Mouse (Mus musculus) heart, embryonic 13.5 days (tissue): Measurements from ENCODE around the gene 0610037L13Rik. TPM values are rescaled to one million over a fixed set of nuclear protein-coding genes. Genes with fewer than 3 reads are reported as not detected.

Experiments
- ATAC-seq: fragments of 200-750 bp; cut with Nextera tagmentation; 2 replicates; pipeline ENCODE4 v1.8.0; 2017; ENCODE audit warnings: moderate TSS enrichment; ENCODE audit not compliant: insufficient number of reproducible peaks, low FRiP score, low TSS enrichment; ENCODE audit errors: extremely low read depth
- H3K27ac ChIP-seq: fragments of 300-500 bp; sonication (generic); replicated peaks from 2 replicates; pipeline ENCODE4 v1.5.1; 2015; ENCODE audit warnings: moderate library complexity, mild to moderate bottlenecking, inconsistent platforms
- H3K27me3 ChIP-seq: fragments of 300-500 bp; sonication (generic); replicated peaks from 2 replicates; pipeline ENCODE4 v1.6.1; 2015; ENCODE audit warnings: mild to moderate bottlenecking, inconsistent platforms
- H3K36me3 ChIP-seq: fragments of 300-500 bp; sonication (generic); 2 replicates; pipeline ENCODE4 v1.6.1; 2015; ENCODE audit warnings: mild to moderate bottlenecking, inconsistent platforms
- H3K4me1 ChIP-seq: fragments of 300-500 bp; sonication (generic); 2 replicates; pipeline ENCODE4 v1.6.1; 2015; ENCODE audit warnings: inconsistent platforms
- H3K4me2 ChIP-seq: fragments of 300-500 bp; sonication (generic); 2 replicates; pipeline ENCODE4 v1.6.1; 2015; ENCODE audit warnings: inconsistent platforms, mild to moderate bottlenecking, moderate library complexity
- H3K4me3 ChIP-seq: fragments of 300-500 bp; sonication (generic); 2 replicates; pipeline ENCODE4 v1.5.1; 2015; ENCODE audit warnings: moderate library complexity, mild to moderate bottlenecking, inconsistent platforms
- H3K9ac ChIP-seq: fragments of 300-500 bp; sonication (generic); 2 replicates; pipeline ENCODE4 v1.6.1; 2015; ENCODE audit warnings: inconsistent platforms, mild to moderate bottlenecking, moderate library complexity
- H3K9me3 ChIP-seq: fragments of 300-500 bp; sonication (generic); 2 replicates; pipeline ENCODE4 v1.6.1; 2016; ENCODE audit warnings: inconsistent platforms
- WGBS: fragments of 180-500 bp; shearing (Covaris S2); methylation state at CpG from one replicate; pipeline ENCODE4 v1.1.7; 2015; ENCODE audit warnings: mixed read lengths; 5-methylcytosine and 5-hydroxymethylcytosine counted together
- polyA plus RNA-seq: library from polyadenylated mRNA; unstranded; fragments of >200 nt; fragmentation: Nextera tagmentation; extraction: Ambion mirVana; gene quantifications from 2 replicates; pipeline ENCODE4 v1.2.1, GENCODE M21; 2015

Gene 0610037L13Rik
- polyA plus RNA-seq, 1 experiment from 2014 or later, result 95.3 TPM

GRCm38 (mm10) chr4:107920336-107920735, 30.7 kb downstream of the 0610037L13Rik start:
- Histone ChIP-seq H3K27me3 (no peaks in the 10 kb centered on the region), H3K36me3 (peaks cover 10% of the 10 kb centered on the region; the same call in 1 of the 2 replicates), H3K4me3 (no peak overlapping the region), H3K9me3 (no peaks in the 10 kb centered on the region), H3K9ac (no peak overlapping the region), H3K27ac (no peak overlapping the region), H3K4me1 (peaks cover 32% of the 10 kb centered on the region), H3K4me2 (no peak overlapping the region)
- WGBS, result 78% methylated on average over 2 of the region's 2 CpGs
- no peak for ATAC-seq

GRCm38 (mm10) chr4:107921152-107921695, 31.6 kb downstream of the 0610037L13Rik start:
- Histone ChIP-seq H3K9ac (no peak overlapping the region), H3K36me3 (peaks cover 10% of the 10 kb centered on the region; the same call in 1 of the 2 replicates), H3K9me3 (no peaks in the 10 kb centered on the region), H3K27me3 (0 out of 2 replicates have a peak, but pooled peaks cover 3% of the 10 kb centered on the region), H3K27ac (no peak overlapping the region), H3K4me3 (no peak overlapping the region), H3K4me2 (peak overlapping the region; percentile 88; the same call in 1 of the 2 replicates), H3K4me1 (peaks cover 32% of the 10 kb centered on the region)
- WGBS, result 51% methylated on average over 8 of the region's 8 CpGs
- no peak for ATAC-seq

DNA sequence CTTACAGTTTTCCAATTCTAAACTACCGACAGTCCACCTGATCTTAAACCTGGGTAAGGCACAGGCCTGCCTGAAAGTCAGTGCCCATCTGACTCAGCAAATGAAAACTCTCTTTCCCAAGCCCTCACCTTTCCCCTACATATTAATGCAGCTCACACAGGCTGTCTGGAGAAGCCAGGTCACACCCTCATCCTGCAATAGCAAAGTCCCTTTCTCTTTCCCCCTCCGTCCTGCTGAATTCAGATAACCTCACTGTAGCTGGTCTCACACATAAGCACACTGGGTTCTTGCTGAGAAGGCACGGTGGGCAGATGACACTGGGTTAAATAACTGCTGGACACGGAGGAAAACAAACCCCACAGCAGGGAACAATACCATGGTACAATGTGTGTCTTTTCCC, 32.3 kb downstream of the 0610037L13Rik start:
- H3K9ac ChIP-seq, result peak overlapping the region; percentile 94
- H3K27me3 ChIP-seq, result 0 out of 2 replicates have a peak, but pooled peaks cover 3% of the 10 kb centered on the region
- peak overlapping the region; percentile 33 for H3K27ac ChIP-seq
- H3K4me2 ChIP-seq, result peak overlapping the region; percentile 88
- H3K36me3 ChIP-seq, result peaks cover 10% of the 10 kb centered on the region; the same call in 1 of the 2 replicates
- H3K4me3 ChIP-seq, result peak overlapping the region; percentile 88; the same call in 1 of the 2 replicates
- WGBS, result 49% methylated on average over 4 of the region's 4 CpGs
- H3K4me1 ChIP-seq, result peaks cover 32% of the 10 kb centered on the region
- H3K9me3 ChIP-seq, result no peaks in the 10 kb centered on the region
- ATAC-seq, result no peak

DNA sequence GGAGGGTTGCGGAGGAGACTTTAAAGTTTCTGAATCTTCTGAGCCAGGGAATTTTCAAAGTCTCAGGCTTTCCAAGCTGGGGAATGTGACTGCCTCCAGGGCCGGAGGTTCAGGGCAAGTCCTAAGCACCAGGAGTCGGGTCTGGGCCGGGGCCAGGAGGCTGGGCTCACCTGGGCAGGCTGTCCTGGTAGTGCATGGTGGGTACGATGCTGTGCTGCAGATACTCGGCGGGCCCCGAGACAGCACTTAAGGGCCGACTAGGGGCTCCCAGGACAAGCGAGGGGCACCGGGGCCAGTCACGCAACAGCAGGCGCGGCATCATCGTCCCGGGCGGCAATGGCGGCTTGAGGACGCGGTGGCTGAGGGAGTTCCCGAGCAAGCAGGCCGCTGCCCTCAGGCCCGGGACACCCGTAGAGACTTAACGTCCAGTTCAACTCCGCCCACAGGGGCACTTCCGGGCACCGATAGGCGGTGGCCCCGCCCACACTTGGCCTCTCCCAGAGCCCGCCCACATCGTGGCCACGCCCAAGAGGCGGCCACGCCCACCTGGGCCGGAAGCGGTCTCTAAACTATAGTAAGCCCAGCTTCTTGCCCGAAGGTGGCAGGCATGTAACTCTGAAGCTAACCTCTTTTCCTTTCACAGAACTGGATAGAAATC, 33.7 kb downstream of the 0610037L13Rik start, which contains the start of gene Cpt2:
Cpt2 (minus strand) TSS at position 466 of the 658 bp plus-strand sequence.
- peak within 1 kb of the TSS; percentile 94 for H3K9ac ChIP-seq
- ATAC-seq, result peak; percentile 99
- peak within 1 kb of the TSS; percentile 88 for H3K4me2 ChIP-seq
- H3K4me3 ChIP-seq, result peak within 1 kb of the TSS; percentile 88
- H3K9me3 ChIP-seq, result no peaks in the 10 kb centered on the region
- peaks cover 32% of the 10 kb centered on the region for H3K4me1 ChIP-seq
- H3K27ac ChIP-seq, result peak within 1 kb of the TSS; percentile 77
- H3K27me3 ChIP-seq, result 0 out of 2 replicates have a peak, but pooled peaks cover 3% of the 10 kb centered on the region
- peaks cover 10% of the 10 kb centered on the region; the same call in 1 of the 2 replicates for H3K36me3 ChIP-seq
- 2% methylated on average over 38 of the region's 38 CpGs for WGBS

DNA sequence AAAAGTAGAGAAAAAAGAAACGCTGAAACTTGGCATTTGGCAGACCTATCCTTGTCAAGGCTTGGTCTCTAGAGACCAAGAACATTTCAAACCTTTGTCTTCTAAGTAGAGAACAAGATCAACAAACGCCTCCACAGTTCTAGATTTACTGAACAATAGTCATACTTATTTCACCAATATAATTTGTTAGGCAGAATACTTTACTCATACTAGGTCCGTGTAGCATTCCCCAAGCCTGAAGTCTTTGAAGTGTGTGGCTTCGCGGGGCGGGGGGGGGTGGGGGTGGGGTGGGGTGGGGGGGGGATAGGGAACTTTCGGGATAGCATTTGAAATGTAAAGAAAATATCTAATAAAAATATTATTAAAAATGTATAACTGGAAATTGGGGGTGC, 34.2 kb downstream of the 0610037L13Rik start:
- Histone ChIP-seq H3K36me3 (peaks cover 9% of the 10 kb centered on the region; the same call in 1 of the 2 replicates), H3K27ac (peak overlapping the region; percentile 77; the same call in 1 of the 2 replicates), H3K9ac (peak overlapping the region; percentile 94; the same call in 1 of the 2 replicates), H3K4me2 (peak overlapping the region; percentile 88), H3K4me1 (peaks cover 32% of the 10 kb centered on the region), H3K9me3 (no peaks in the 10 kb centered on the region), H3K4me3 (peak overlapping the region; percentile 88), H3K27me3 (0 out of 2 replicates have a peak, but pooled peaks cover 3% of the 10 kb centered on the region)
- ATAC-seq, result no peak
- WGBS, result 51% methylated on average over 7 of the region's 7 CpGs

DNA sequence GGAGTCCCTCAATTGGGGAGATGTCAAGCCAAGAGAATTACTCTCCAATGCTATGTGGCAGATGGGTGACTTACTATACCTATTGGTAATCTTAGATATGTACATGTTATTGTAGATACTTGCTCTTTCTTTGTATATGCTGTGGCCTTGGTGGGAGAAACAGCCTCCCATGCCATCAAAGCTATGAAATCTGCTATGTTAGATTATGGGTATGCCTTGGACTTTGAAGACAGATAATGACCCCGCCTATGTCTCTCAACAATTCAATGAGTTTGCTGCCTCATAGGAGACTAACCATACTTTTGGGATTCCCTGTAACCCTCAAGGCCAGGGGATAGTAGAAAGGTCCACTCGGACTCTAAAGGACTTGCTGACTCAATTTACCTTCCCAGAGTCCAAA, 38.7 kb downstream of the 0610037L13Rik start:
- Histone ChIP-seq H3K4me3 (no peak overlapping the region), H3K27me3 (peaks cover 7% of the 10 kb centered on the region; the same call in 1 of the 2 replicates), H3K4me2 (no peak overlapping the region), H3K4me1 (no peaks in the 10 kb centered on the region), H3K27ac (no peak overlapping the region), H3K9ac (no peak overlapping the region), H3K36me3 (no peaks in the 10 kb centered on the region), H3K9me3 (no peaks in the 10 kb centered on the region)
- ATAC-seq, result no peak
- WGBS, result 71% methylated on average over 2 of the region's 2 CpGs

DNA sequence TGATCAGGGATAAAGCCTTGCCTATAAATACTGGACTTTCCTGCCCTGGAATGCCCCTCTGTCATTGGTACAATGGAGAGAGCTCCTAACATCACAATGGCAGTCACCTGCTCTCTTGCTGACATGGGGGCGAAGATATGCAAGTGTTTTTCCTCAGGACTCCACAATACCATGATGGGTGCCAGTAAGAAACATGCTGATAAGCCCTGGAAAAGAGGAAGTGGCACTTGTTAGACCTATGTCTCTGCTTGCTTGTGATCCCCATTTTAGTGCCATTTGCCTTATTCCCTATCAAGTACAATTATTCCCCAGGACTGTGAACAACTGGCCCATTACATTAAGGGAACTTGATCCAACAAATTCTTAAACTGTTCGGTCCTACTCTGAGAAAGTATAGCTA, 39.1 kb downstream of the 0610037L13Rik start:
- Histone ChIP-seq H3K4me2 (no peak overlapping the region), H3K9me3 (no peaks in the 10 kb centered on the region), H3K4me3 (no peak overlapping the region), H3K4me1 (no peaks in the 10 kb centered on the region), H3K9ac (no peak overlapping the region), H3K27ac (no peak overlapping the region), H3K36me3 (no peaks in the 10 kb centered on the region), H3K27me3 (peaks cover 7% of the 10 kb centered on the region; the same call in 1 of the 2 replicates)
- no peak for ATAC-seq
- WGBS, result 61% methylated on average over 2 of the region's 2 CpGs

DNA sequence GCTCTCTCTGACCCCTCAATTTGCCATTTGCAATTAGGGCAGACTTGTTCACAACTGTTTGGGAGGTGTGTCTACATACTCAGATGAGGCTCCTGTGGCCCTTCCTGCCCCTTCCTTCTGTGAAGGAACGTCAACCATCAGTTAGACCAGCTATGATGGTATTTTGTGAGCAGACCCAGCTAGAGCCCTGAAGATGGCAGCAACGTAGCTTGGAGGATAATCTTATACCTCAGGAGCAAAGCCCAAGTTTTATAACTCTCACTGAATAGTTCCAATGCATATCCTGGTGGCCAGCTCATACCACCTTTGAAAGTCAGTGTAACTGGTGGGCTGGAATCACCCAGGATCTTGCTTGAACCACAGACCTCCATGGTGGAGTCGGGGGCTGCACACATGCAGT, 41.8 kb downstream of the 0610037L13Rik start:
- Histone ChIP-seq H3K27ac (no peak overlapping the region), H3K27me3 (peaks cover 4% of the 10 kb centered on the region; the same call in 1 of the 2 replicates), H3K9me3 (no peaks in the 10 kb centered on the region), H3K9ac (no peak overlapping the region), H3K4me1 (no peaks in the 10 kb centered on the region), H3K36me3 (no peaks in the 10 kb centered on the region), H3K4me3 (no peak overlapping the region), H3K4me2 (no peak overlapping the region)
- WGBS, result 65% methylated on average over 3 of the region's 3 CpGs
- no peak for ATAC-seq

GRCm38 (mm10) chr4:107933239-107933638, 43.6 kb downstream of the 0610037L13Rik start:
- Histone ChIP-seq H3K4me2 (no peak overlapping the region), H3K4me3 (no peak overlapping the region), H3K36me3 (no peaks in the 10 kb centered on the region), H3K9ac (no peak overlapping the region), H3K27me3 (peaks cover 4% of the 10 kb centered on the region; the same call in 1 of the 2 replicates), H3K9me3 (no peaks in the 10 kb centered on the region), H3K27ac (no peak overlapping the region), H3K4me1 (no peaks in the 10 kb centered on the region)
- WGBS, result 78% methylated on average over 8 of the region's 8 CpGs
- ATAC-seq, result no peak

- Histone ChIP-seq H3K9me3 (no peaks in the 10 kb centered on the region), H3K36me3 (no peaks in the 10 kb centered on the region), H3K4me1 (no peaks in the 10 kb centered on the region), H3K27me3 (peaks cover 4% of the 10 kb centered on the region; the same call in 1 of the 2 replicates), H3K4me2 (no peak overlapping the region), H3K4me3 (no peak overlapping the region), H3K27ac (no peak overlapping the region), H3K9ac (no peak overlapping the region)
- no peak for ATAC-seq
- WGBS, result 58% methylated on average over 3 of the region's 3 CpGs
Measured at GRCm38 (mm10) chr4:107935254-107935653, 45.6 kb downstream of the 0610037L13Rik start.

- ATAC-seq, result no peak
- no peak overlapping the region for H3K4me3 ChIP-seq
- no peak overlapping the region for H3K27ac ChIP-seq
- H3K27me3 ChIP-seq, result no peaks in the 10 kb centered on the region; the same call in 1 of the 2 replicates
- H3K36me3 ChIP-seq, result no peaks in the 10 kb centered on the region
- H3K9ac ChIP-seq, result no peak overlapping the region
- WGBS, result 21% methylated on average over 6 of the region's 6 CpGs
- H3K9me3 ChIP-seq, result no peaks in the 10 kb centered on the region
- no peak overlapping the region for H3K4me2 ChIP-seq
- no peaks in the 10 kb centered on the region for H3K4me1 ChIP-seq
Measured at GRCm38 (mm10) chr4:107937338-107937737, 47.7 kb downstream of the 0610037L13Rik start.
